Mouse (Mus musculus): Measurements from ENCODE around the gene Bach2. TPM values are rescaled to one million over a fixed set of nuclear protein-coding genes. Genes with fewer than 3 reads are reported as not detected.

Bach2 gene
- polyA plus RNA-seq, 1 experiment from 2014 or later: 31.5 TPM

- no peak overlapping the region for H3K27ac ChIP-seq
- no peaks in the 10 kb centered on the region for H3K27me3 ChIP-seq (ENCODE audit: control insufficient read depth, insufficient read depth, low read length)
- WGBS: 89% methylated on average over 4 of the region's 4 CpGs
- no peaks in the 10 kb centered on the region for H3K36me3 ChIP-seq (replicated peaks; ENCODE audit: control insufficient read depth, insufficient read depth)
- DNase-seq (ENCODE audit: low spot score): no peak
- no peak overlapping the region for H3K9ac ChIP-seq
- no peak overlapping the region for H3K4me3 ChIP-seq (replicated peaks; ENCODE audit: low read length)
- ATAC-seq (ENCODE audit: low FRiP score): no peak
- H3K9me3 ChIP-seq (ENCODE audit: control insufficient read depth, low read length): no peaks in the 10 kb centered on the region
- no peaks in the 10 kb centered on the region for H3K4me1 ChIP-seq (replicated peaks; ENCODE audit: control insufficient read depth, insufficient read depth, low read length)
- H3K4me2 ChIP-seq (replicated peaks): no peak overlapping the region
Measured at GRCm38 (mm10) chr4:32204819-32205218, 33.8 kb upstream of the Bach2 start.

GRCm38 (mm10) chr4:32205825-32206224, 32.8 kb upstream of the Bach2 start:
- Histone ChIP-seq H3K27me3 (ENCODE audit: control insufficient read depth, insufficient read depth, low read length) (no peaks in the 10 kb centered on the region), H3K4me2 (replicated peaks) (no peak overlapping the region), H3K27ac (no peak overlapping the region), H3K4me3 (replicated peaks; ENCODE audit: low read length) (no peak overlapping the region), H3K9me3 (ENCODE audit: control insufficient read depth, low read length) (no peaks in the 10 kb centered on the region), H3K9ac (no peak overlapping the region), H3K4me1 (replicated peaks; ENCODE audit: control insufficient read depth, insufficient read depth, low read length) (peaks cover 5% of the 10 kb centered on the region; the same call in 1 of the 2 replicates), H3K36me3 (replicated peaks; ENCODE audit: control insufficient read depth, insufficient read depth) (no peaks in the 10 kb centered on the region)
- WGBS: 82% methylated on average over 2 of the region's 2 CpGs
- ATAC-seq (ENCODE audit: low FRiP score) (no peak), DNase-seq (ENCODE audit: low spot score) (no peak)

DNA sequence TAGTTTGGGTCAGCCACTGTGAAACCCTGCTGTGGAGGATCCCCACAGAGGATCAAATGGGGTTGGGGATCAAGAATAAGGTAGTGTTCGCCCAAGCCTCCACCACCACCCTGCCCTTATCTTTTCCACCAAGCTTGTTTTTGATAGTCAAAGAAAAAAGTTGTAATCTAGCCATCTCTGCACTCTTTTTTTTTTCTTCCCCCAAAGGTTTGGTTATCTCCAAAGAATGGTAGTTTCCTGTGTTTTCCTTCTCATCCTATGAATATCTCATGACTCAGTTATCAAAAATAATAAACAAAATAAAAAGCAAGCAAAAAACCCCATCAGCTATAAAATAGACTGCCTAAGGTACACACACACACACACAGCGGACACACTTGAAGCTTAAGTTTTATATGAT, 28.6 kb upstream of the Bach2 start:
- Histone ChIP-seq H3K4me3 (replicated peaks; ENCODE audit: low read length) (no peak overlapping the region), H3K36me3 (replicated peaks; ENCODE audit: control insufficient read depth, insufficient read depth) (no peaks in the 10 kb centered on the region), H3K4me2 (replicated peaks) (no peak overlapping the region), H3K9ac (no peak overlapping the region), H3K27ac (no peak overlapping the region), H3K27me3 (ENCODE audit: control insufficient read depth, insufficient read depth, low read length) (no peaks in the 10 kb centered on the region), H3K4me1 (replicated peaks; ENCODE audit: control insufficient read depth, insufficient read depth, low read length) (peaks cover 10% of the 10 kb centered on the region; the same call in 1 of the 2 replicates), H3K9me3 (ENCODE audit: control insufficient read depth, low read length) (no peaks in the 10 kb centered on the region)
- DNase-seq (ENCODE audit: low spot score): no peak
- no peak for ATAC-seq (ENCODE audit: low FRiP score)
- 96% methylated on average over 2 of the region's 2 CpGs for WGBS

- 68% methylated on average over 9 of the region's 9 CpGs for WGBS
- no peaks in the 10 kb centered on the region for H3K9me3 ChIP-seq (ENCODE audit: control insufficient read depth, low read length)
- DNase-seq (ENCODE audit: low spot score): no peak
- no peak for ATAC-seq (ENCODE audit: low FRiP score)
- peak overlapping the region; percentile 62; the same call in 1 of the 2 replicates for H3K27ac ChIP-seq
- H3K27me3 ChIP-seq (ENCODE audit: control insufficient read depth, insufficient read depth, low read length): no peaks in the 10 kb centered on the region
- peaks cover 10% of the 10 kb centered on the region; the same call in 1 of the 2 replicates for H3K4me1 ChIP-seq (replicated peaks; ENCODE audit: control insufficient read depth, insufficient read depth, low read length)
- no peaks in the 10 kb centered on the region for H3K36me3 ChIP-seq (replicated peaks; ENCODE audit: control insufficient read depth, insufficient read depth)
- H3K4me2 ChIP-seq (replicated peaks): no peak overlapping the region
- H3K4me3 ChIP-seq (replicated peaks; ENCODE audit: low read length): no peak overlapping the region
- H3K9ac ChIP-seq: 0 out of 2 replicates have a peak overlapping the region, but pooled peaks have one; percentile 8
Measured at GRCm38 (mm10) chr4:32210424-32211184, 28.0 kb upstream of the Bach2 start.

DNA sequence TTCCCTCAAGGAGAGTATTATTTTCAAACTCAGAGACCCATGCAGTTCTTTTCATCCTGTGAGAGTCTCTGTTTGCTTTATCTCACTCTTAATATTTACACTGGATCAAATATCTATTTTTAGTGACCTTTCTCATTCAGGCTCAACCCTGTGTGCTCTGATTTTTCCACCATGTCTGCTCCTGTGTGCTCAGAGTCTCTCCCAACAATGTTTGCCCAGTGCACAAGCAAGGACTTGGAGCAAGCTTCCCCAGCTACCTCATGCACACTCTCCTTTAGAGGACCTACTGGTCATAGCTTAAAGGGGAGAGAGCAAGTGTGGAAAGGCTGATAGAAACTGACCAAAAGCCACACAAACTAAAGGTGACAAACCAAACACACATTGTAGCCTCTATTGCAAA, 26.0 kb upstream of the Bach2 start:
- Histone ChIP-seq H3K9ac (no peak overlapping the region), H3K4me1 (replicated peaks; ENCODE audit: control insufficient read depth, insufficient read depth, low read length) (peaks cover 10% of the 10 kb centered on the region; the same call in 1 of the 2 replicates), H3K27ac (no peak overlapping the region), H3K27me3 (ENCODE audit: control insufficient read depth, insufficient read depth, low read length) (no peaks in the 10 kb centered on the region), H3K4me3 (replicated peaks; ENCODE audit: low read length) (no peak overlapping the region), H3K36me3 (replicated peaks; ENCODE audit: control insufficient read depth, insufficient read depth) (no peaks in the 10 kb centered on the region), H3K9me3 (ENCODE audit: control insufficient read depth, low read length) (no peaks in the 10 kb centered on the region), H3K4me2 (replicated peaks) (no peak overlapping the region)
- ATAC-seq (ENCODE audit: low FRiP score): no peak
- DNase-seq (ENCODE audit: low spot score): no peak

DNA sequence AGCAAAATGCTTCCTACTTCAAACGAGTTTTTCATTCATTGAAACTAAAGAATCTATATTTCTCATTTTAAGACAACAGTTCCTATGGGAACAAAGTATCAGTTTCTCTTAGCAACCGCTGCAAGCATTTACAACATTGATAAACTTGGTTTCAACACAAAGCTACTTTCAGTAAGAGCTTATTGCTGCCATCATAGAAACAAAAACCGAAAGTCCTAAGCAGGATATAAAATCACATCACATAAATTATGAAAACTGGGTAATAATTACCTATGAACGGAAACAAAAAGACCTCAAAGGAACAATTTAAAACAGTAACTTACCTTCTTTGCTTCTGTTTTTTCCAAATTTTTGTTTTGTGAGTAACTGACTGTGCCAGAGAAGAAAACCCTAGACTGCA, 22.1 kb upstream of the Bach2 start:
- 82% methylated on average over 4 of the region's 4 CpGs for WGBS
- Histone ChIP-seq H3K4me3 (replicated peaks; ENCODE audit: low read length) (no peak overlapping the region), H3K9ac (no peak overlapping the region), H3K27ac (no peak overlapping the region), H3K27me3 (ENCODE audit: control insufficient read depth, insufficient read depth, low read length) (no peaks in the 10 kb centered on the region), H3K36me3 (replicated peaks; ENCODE audit: control insufficient read depth, insufficient read depth) (no peaks in the 10 kb centered on the region), H3K4me2 (replicated peaks) (no peak overlapping the region), H3K9me3 (ENCODE audit: control insufficient read depth, low read length) (no peaks in the 10 kb centered on the region), H3K4me1 (replicated peaks; ENCODE audit: control insufficient read depth, insufficient read depth, low read length) (peaks cover 7% of the 10 kb centered on the region; the same call in 1 of the 2 replicates)
- DNase-seq (ENCODE audit: low spot score) (no peak), ATAC-seq (ENCODE audit: low FRiP score) (no peak)

- no peak overlapping the region for H3K4me2 ChIP-seq (replicated peaks)
- no peak overlapping the region for H3K4me3 ChIP-seq (replicated peaks; ENCODE audit: low read length)
- 83% methylated on average over 3 of the region's 3 CpGs for WGBS
- no peak for ATAC-seq (ENCODE audit: low FRiP score)
- H3K4me1 ChIP-seq (replicated peaks; ENCODE audit: control insufficient read depth, insufficient read depth, low read length): peaks cover 7% of the 10 kb centered on the region; the same call in 1 of the 2 replicates
- no peaks in the 10 kb centered on the region for H3K27me3 ChIP-seq (ENCODE audit: control insufficient read depth, insufficient read depth, low read length)
- no peak overlapping the region for H3K27ac ChIP-seq
- no peaks in the 10 kb centered on the region for H3K36me3 ChIP-seq (replicated peaks; ENCODE audit: control insufficient read depth, insufficient read depth)
- H3K9ac ChIP-seq: no peak overlapping the region
- H3K9me3 ChIP-seq (ENCODE audit: control insufficient read depth, low read length): no peaks in the 10 kb centered on the region
- DNase-seq (ENCODE audit: low spot score): no peak
Measured at GRCm38 (mm10) chr4:32217016-32217415, 21.6 kb upstream of the Bach2 start.

DNA sequence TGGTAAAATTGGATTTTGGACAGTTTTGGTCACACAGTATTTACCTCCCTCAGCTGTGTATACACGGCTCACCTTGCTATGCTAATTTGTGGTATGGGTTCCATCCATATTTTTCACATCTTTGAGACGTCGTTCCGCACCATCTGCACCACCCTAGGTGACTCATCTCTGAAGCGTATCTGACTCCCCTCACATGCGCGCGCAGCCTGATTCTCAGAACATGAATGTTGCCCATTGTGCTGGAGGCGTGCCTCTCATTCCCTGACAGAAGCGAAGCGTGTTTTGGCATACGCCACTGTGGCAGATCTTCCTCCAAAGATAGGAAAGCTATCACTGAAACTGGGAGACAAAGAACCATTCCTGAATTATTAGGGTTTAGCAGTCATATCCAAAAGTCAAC, 21.0 kb upstream of the Bach2 start:
- H3K9me3 ChIP-seq (ENCODE audit: control insufficient read depth, low read length): no peaks in the 10 kb centered on the region
- H3K27me3 ChIP-seq (ENCODE audit: control insufficient read depth, insufficient read depth, low read length): no peaks in the 10 kb centered on the region
- H3K4me2 ChIP-seq (replicated peaks): no peak overlapping the region
- WGBS: 93% methylated on average over 12 of the region's 12 CpGs
- peaks cover 7% of the 10 kb centered on the region; the same call in 1 of the 2 replicates for H3K4me1 ChIP-seq (replicated peaks; ENCODE audit: control insufficient read depth, insufficient read depth, low read length)
- no peak overlapping the region for H3K9ac ChIP-seq
- no peak overlapping the region for H3K4me3 ChIP-seq (replicated peaks; ENCODE audit: low read length)
- no peak for DNase-seq (ENCODE audit: low spot score)
- no peak overlapping the region for H3K27ac ChIP-seq
- no peak for ATAC-seq (ENCODE audit: low FRiP score)
- no peaks in the 10 kb centered on the region for H3K36me3 ChIP-seq (replicated peaks; ENCODE audit: control insufficient read depth, insufficient read depth)

GRCm38 (mm10) chr4:32218371-32218770, 20.2 kb upstream of the Bach2 start:
- no peaks in the 10 kb centered on the region for H3K9me3 ChIP-seq (ENCODE audit: control insufficient read depth, low read length)
- no peak overlapping the region for H3K9ac ChIP-seq
- H3K27me3 ChIP-seq (ENCODE audit: control insufficient read depth, insufficient read depth, low read length): no peaks in the 10 kb centered on the region
- no peak for DNase-seq (ENCODE audit: low spot score)
- 86% methylated on average over 4 of the region's 4 CpGs for WGBS
- no peak for ATAC-seq (ENCODE audit: low FRiP score)
- no peaks in the 10 kb centered on the region for H3K36me3 ChIP-seq (replicated peaks; ENCODE audit: control insufficient read depth, insufficient read depth)
- H3K4me3 ChIP-seq (replicated peaks; ENCODE audit: low read length): no peak overlapping the region
- peaks cover 7% of the 10 kb centered on the region; the same call in 1 of the 2 replicates for H3K4me1 ChIP-seq (replicated peaks; ENCODE audit: control insufficient read depth, insufficient read depth, low read length)
- H3K27ac ChIP-seq: no peak overlapping the region
- H3K4me2 ChIP-seq (replicated peaks): no peak overlapping the region

Data from hindbrain, embryonic 14.5 days (tissue).